Mouse (Mus musculus) kidney, adult 9 months (tissue): ENCODE measurements around the gene Dnah10.

Experiments
- DNase-seq: peaks from one replicate; pipeline ENCODE4 v3.0.0; 2022

The Dnah10 gene

GRCm38 (mm10) chr5:124814797-124815196, 89.9 kb downstream of the Dnah10 start:
- DNase-seq, result no peak

DNA sequence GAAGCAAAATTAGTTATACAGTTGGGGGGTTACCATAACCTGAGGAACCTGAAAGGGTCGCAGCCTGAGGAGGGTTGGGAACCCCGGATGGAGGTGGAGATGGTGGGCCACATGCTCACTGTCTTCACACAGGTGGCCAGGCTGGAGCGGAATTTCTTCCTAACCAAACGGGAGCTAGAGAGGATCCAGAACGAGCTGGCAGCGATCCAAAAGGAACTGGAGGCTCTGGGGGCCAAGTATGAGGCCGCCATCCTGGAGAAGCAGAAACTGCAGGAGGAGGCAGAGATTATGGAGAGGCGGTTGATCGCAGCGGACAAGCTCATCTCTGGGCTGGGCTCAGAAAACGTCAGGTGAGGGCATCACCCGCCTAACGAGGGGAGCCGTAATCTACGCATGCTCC, 92.2 kb downstream of the Dnah10 start:
- no peak for DNase-seq

GRCm38 (mm10) chr5:124822128-124822894, 97.4 kb downstream of the Dnah10 start:
- DNase-seq, result no peak

- no peak for DNase-seq
Observed at GRCm38 (mm10) chr5:124830331-124830730, 105.4 kb downstream of the Dnah10 start.

GRCm38 (mm10) chr5:124835218-124835617, 110.3 kb downstream of the Dnah10 start:
- no peak for DNase-seq

DNA sequence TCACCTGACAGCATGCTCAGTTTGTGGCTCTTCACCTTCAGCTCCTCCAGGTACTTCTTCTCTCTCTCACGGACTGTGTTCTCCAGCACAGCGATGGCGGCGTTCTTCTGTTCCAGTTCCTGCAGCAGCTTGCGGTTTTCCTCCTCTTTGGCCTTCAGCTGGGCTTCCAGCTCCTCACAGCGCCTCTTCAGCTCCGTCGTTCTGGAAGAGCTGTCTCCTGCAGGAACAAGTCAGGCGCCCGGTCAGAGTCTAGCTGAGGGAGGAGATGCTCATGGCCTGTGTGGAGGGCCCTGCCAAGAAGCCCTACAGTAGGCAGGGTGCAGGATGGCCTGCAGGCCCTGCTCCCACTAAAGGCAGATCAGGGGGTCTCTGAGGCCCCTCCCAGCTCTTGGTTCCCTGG, 111.2 kb downstream of the Dnah10 start:
- no peak for DNase-seq

- no peak for DNase-seq
Observed at GRCm38 (mm10) chr5:124836621-124837020, 111.7 kb downstream of the Dnah10 start.

- DNase-seq, result no peak
Observed at GRCm38 (mm10) chr5:124840202-124840601, 115.3 kb downstream of the Dnah10 start.

GRCm38 (mm10) chr5:124840669-124841068, 115.8 kb downstream of the Dnah10 start:
- no peak for DNase-seq

DNA sequence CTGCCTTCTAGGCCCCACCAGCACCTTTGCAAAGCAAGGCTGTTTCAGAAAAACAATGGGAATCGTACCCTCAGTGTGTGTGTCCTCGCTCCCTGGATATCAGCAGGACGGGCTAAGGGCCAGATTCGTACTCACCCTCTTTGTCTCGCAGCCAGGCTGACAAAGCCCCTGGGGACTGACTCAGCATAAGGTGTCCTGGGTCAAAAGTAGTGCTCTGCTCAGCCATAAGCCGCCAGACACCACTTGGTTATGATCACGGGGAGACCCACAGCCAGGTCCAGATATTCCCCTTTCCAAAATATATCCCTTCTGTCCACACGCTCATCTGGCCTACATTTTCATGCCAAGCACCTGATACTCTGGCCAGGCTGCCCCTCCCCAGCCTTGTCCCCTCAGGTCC, 118.5 kb downstream of the Dnah10 start:
- no peak for DNase-seq

DNA sequence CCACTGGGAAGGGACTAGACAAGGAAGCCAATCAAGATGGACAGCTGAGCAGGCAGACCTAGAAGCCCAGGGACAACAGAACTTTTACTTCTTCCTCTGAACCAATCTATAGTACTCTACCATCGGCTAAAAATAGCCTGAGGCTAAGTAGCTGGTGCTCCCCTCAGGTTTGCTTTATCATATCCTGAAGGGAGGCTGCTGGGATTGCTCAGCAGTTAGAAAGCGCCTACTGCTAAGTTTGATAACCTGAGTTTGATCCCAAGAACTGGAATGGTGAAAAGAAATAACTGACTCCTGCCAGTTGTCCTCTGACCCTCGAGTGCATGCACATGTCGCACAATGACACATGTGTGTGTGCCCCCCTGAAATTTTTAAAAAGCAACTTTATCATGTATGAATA, 120.0 kb downstream of the Dnah10 start:
- no peak for DNase-seq

- DNase-seq, result no peak
Observed at GRCm38 (mm10) chr5:124847014-124847413, 122.1 kb downstream of the Dnah10 start.

DNA sequence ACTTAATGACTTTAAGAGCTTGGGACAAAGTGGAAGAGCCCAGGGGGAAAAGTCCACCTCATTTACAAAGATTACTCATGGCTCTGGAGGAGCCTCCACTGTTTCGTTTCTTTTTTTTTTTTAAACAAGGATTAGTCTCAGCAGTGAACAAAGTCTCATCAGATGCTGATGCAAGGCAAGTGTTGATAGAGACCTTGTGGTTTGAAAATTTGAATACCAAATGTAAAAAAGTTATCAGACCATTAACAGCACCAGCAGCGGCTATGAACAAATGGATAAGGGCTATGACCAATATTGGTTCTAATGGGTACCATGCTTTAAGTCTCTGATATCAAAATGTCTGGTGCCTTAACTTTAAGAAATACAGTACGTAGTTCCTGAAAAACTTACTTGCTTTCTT, 124.1 kb downstream of the Dnah10 start:
- no peak for DNase-seq

GRCm38 (mm10) chr5:124851572-124851971, 126.7 kb downstream of the Dnah10 start:
- no peak for DNase-seq

DNA sequence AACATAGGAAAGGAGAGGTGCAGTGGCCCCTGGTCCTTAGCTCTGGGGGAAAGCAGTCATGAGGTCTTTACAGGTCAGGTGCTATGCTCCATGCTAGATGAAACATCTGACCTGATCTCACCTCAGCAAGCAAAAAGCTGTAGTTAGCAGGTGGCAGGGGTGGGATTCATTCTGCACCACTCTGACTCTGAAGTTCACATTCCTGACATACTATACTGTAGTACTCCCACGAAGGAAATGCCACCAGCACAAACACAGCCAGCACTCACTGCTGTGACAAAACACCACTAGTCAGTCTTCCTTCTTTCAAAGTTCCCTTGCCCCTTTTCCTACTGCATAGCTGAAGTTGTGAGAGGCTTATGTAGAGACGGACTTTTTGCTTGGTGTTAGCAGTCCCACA, 127.4 kb downstream of the Dnah10 start:
- DNase-seq, result no peak

GRCm38 (mm10) chr5:124853079-124853478, 128.2 kb downstream of the Dnah10 start:
- no peak for DNase-seq

DNA sequence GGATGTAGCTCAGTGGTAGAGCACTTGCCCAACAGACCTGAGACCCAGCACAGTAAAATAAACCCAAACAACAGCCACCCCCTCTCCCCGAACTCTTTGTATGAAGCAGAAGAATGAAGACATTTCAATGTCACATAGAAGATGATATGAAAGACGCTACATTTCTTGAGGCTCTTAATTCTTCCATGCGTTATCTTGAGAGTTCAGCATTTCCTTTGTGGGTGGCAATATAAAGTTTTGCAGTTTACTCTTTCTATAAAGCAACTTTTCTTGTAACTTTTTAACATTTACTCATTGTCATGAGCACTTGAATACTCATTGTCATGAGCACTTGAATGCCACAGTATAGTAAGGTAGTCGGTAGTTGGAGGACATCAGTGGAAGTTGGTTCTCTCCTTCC, 129.3 kb downstream of the Dnah10 start:
- DNase-seq, result no peak

DNA sequence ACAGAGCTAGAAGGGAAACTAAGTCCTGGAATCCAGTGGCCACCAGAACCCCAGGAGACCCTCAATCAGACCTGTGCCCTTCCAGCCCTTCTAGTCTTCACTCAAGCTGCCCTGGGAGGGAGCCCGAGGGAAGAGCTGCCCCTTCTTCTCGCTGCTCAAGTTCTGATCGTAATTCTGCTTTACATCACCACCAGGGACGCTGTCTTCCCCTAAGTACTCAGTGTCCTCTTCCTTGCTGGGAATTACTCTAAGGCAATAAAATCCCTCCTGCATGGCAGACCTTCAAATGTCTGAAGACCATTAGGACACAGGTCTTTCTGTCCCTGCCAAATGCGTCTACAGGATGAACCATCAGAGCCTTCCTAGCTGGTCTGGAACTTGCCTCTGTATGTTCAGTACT, 135.1 kb downstream of the Dnah10 start:
- peak; percentile 19 for DNase-seq

DNA sequence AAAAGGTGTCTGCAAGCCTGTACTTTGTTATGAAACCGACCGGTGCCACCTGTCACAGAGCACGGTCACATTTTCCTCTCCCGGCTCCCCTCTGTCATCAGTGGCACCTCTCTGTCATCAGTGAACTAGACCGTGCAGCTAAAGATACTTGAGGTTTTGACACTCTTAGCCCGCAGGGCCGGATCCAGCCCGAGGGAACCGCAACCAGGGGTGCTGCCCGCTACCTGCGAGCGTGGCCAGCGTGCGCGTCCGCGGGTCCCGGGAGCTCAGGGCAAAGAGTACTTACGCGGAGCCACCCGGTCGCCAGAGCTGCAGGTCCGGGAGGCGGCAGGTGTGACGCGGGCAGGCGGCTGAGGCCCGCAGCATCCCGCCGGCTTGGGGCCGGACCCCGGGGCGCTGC, 136.6 kb downstream of the Dnah10 start:
- DNase-seq, result peak; percentile 31

DNA sequence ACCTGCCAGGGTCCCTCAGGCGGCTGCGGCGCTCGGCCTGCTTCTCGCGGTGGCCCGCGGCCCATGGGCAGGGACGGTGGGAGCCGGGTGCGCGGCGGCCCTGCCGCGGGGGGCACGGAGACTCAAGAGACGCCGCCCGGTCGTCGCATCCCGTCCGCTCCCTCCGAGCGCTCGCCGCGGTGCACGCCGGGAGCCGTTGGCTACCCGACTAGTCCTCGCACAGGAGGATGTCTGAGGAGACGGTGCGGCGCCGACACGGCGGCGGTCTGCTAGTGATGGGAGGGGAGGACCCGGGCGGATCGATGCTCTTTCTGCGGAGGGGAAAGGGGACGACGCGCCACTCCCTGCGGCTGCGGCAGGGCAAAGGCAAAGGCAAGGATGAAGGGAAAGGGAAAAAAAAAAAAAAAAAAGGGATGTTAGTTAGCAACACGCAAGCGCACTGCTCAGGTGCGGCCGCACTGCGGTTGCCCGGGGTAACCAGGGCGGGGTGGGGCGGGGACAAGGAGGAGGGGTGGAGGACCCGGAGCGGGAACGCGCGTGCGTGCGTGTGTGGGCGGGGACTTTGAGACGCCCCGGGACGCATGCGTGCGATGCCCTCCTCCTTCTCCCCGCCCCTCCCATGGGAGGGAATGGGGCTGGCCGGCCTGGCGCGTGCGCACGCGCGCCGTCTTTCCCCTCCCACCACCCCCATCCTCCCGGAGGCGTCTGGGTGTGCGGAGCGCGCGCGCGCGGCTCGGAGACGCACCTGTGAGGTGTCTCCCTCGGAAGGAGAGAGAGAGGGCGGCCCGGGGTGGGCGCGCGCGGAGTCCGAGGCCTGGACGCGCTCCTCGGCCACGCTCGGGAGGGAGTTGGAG, 137.4 kb downstream of the Dnah10 start, which contains the start of the genes Ccdc92 and Zfp664:
Gene Ccdc92 (minus strand): TSS at position 412 of the 854 bp plus-strand sequence.
Gene Zfp664 (plus strand): TSS at position 679 of the 854 bp plus-strand sequence.
- DNase-seq, result peak; percentile 97

DNA sequence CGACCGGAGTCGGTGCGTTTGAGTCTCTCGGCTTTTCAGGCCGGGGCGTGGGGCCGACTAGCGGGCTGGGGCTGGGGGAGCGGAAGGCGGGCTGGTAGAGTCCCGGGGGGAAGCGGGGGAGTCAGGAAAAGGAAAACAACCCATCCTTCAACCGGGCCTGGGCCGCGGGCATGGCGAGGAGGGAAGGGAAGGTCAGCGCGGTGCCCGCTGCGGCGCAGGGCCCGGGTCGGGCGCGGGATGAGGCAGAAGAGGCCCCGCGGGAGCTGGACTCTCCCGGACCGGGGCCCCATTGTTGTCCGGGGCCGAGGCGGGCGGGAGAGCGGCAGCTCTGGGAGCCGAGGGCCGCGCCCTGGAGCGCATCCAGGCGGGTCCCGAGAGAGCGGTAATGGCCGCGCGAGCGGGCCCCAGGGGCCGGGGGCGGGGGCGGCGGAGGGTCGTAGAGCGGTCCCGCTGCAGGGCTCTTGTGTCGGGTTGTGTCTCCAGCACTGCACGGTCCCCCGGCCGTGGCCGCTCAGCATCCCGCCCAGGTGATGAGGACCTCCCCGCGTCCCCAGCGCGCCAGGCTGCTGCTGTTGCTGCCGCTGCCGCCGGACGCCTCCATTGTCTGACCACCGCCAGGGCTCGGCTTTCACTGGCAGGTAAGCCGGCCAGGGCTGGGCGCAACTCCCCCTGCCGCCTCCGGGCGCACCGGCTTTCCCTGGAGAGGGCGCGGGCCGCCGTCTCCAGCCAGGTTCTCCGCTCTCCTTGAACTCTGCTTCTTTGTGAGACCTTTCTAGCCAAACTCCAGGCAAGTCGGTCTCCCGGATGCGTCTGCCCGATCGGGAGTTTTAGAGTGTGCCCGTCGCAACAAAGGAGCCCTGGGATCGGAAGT, 138.2 kb downstream of the Dnah10 start:
- peak; percentile 33 for DNase-seq

- DNase-seq, result peak; percentile 65
Observed at GRCm38 (mm10) chr5:124868981-124869380, 144.1 kb downstream of the Dnah10 start.

- DNase-seq, result peak; percentile 30
Observed at GRCm38 (mm10) chr5:124872033-124872432, 147.1 kb downstream of the Dnah10 start.
